Comparison of ENCODE assay signal across 7 mouse cellular contexts in genomic region chr9:65890143-65890628, GRCm38 (mm10). TPM values are rescaled to one million over a fixed set of nuclear protein-coding genes. Genes with fewer than 3 reads are reported as not detected.
DNase-seq lines count a peak whose midpoint lies in the region; ATAC-seq lines count a peak whose summit lies in the region.

Gene Pclaf, plus strand, starts transcription at chr9:65890237.

- intact Hi-C loops in gastrocnemius, postnatal 14 days (cut with DNase I; ENCODE audit: low total_unique reads), result no loop called here

- H3K4me3 ChIP-seq in intestine, embryonic 14.5 days (ENCODE audit: low read depth, low read length), result peak within 1 kb of the TSS; percentile 74
- H3K4me3 ChIP-seq in limb, embryonic 12.5 days (replicated peaks), result peak within 1 kb of the TSS; percentile 67
- H3K4me3 ChIP-seq in midbrain, embryonic 14.5 days (replicated peaks; ENCODE audit: low read depth, low read length), result peak within 1 kb of the TSS; percentile 39

- H3K4me1 ChIP-seq in intestine, embryonic 14.5 days (replicated peaks; ENCODE audit: control insufficient read depth, insufficient read depth, low read length), result peaks cover 8% of the 10 kb centered on the region
- H3K4me1 ChIP-seq in limb, embryonic 12.5 days (replicated peaks), result peaks cover 16% of the 10 kb centered on the region
- H3K4me1 ChIP-seq in midbrain, embryonic 14.5 days (ENCODE audit: control insufficient read depth, insufficient read depth, low read length), result peaks cover 15% of the 10 kb centered on the region; the same call in 1 of the 2 replicates

- H3K36me3 ChIP-seq in intestine, embryonic 14.5 days (ENCODE audit: control insufficient read depth, insufficient read depth, low read length), result peaks cover 22% of the 10 kb centered on the region
- H3K36me3 ChIP-seq in limb, embryonic 12.5 days, result peaks cover 27% of the 10 kb centered on the region
- H3K36me3 ChIP-seq in midbrain, embryonic 14.5 days (ENCODE audit: control insufficient read depth, insufficient read depth, low read length), result 0 out of 2 replicates have a peak, but pooled peaks cover under 1% of the 10 kb centered on the region

- H3K4me2 ChIP-seq in intestine, embryonic 14.5 days (ENCODE audit: low read length), result peak within 1 kb of the TSS; percentile 83
- H3K4me2 ChIP-seq in limb, embryonic 12.5 days, result peak within 1 kb of the TSS; percentile 86
- peak within 1 kb of the TSS; percentile 72 for H3K4me2 ChIP-seq in midbrain, embryonic 14.5 days (ENCODE audit: low read length)

- no peaks in the 10 kb centered on the region for H3K27me3 ChIP-seq in intestine, embryonic 14.5 days (replicated peaks; ENCODE audit: control insufficient read depth, insufficient read depth, low read length)
- no peaks in the 10 kb centered on the region for H3K27me3 ChIP-seq in limb, embryonic 12.5 days
- no peaks in the 10 kb centered on the region for H3K27me3 ChIP-seq in midbrain, embryonic 14.5 days (ENCODE audit: control insufficient read depth, insufficient read depth, low read length)

- under 1% methylated on average over 21 of the region's 21 CpGs for WGBS in intestine, embryonic 14.5 days
- WGBS in limb, embryonic 12.5 days, result under 1% methylated on average over 21 of the region's 21 CpGs
- WGBS in midbrain, embryonic 14.5 days, result under 1% methylated on average over 21 of the region's 21 CpGs

- DNase-seq in R1 (ENCODE audit: low read depth, low spot score), result peak; percentile 81
- peak; percentile 97 for DNase-seq in embryo, embryonic 10.5 days (ENCODE audit: low spot score)
- DNase-seq in gastrocnemius, postnatal 14 days, result peak; percentile 72
- DNase-seq in intestine, embryonic 14.5 days (ENCODE audit: low spot score), result peak; percentile 89
- peak; percentile 88 for DNase-seq in midbrain, embryonic 14.5 days
- DNase-seq in spleen, adult 18-20 months, result peak; percentile 22 to 49

- no peak within 1 kb of the TSS for H3K27ac ChIP-seq in intestine, embryonic 14.5 days (ENCODE audit: low read depth)
- H3K27ac ChIP-seq in limb, embryonic 12.5 days, result peak within 1 kb of the TSS; percentile 84
- H3K27ac ChIP-seq in midbrain, embryonic 14.5 days (replicated peaks; ENCODE audit: low read depth, low read length), result no peak within 1 kb of the TSS

- peak; percentile 94 for ATAC-seq in intestine, embryonic 14.5 days (replicated peaks; ENCODE audit: low FRiP score, low TSS enrichment, low read depth)
- peak; percentile 96 for ATAC-seq in limb, embryonic 12.5 days (ENCODE audit: insufficient number of reproducible peaks, insufficient read depth, low FRiP score, low TSS enrichment, low read depth)
- ATAC-seq in midbrain, embryonic 14.5 days (ENCODE audit: low FRiP score, low TSS enrichment), result peak; percentile 67

- no peaks in the 10 kb centered on the region for H3K9me3 ChIP-seq in intestine, embryonic 14.5 days (ENCODE audit: control insufficient read depth, low read length)
- H3K9me3 ChIP-seq in limb, embryonic 12.5 days, result no peaks in the 10 kb centered on the region
- H3K9me3 ChIP-seq in midbrain, embryonic 14.5 days (ENCODE audit: control insufficient read depth, low read length), result no peaks in the 10 kb centered on the region

- H3K9ac ChIP-seq in intestine, embryonic 14.5 days (ENCODE audit: low read length), result peak within 1 kb of the TSS; percentile 77
- H3K9ac ChIP-seq in limb, embryonic 12.5 days (replicated peaks), result peak within 1 kb of the TSS; percentile 80
- peak within 1 kb of the TSS; percentile 34 for H3K9ac ChIP-seq in midbrain, embryonic 14.5 days (replicated peaks; ENCODE audit: low read length)

RNA-seq across cellular contexts. Expression of gene Pclaf, which starts in this region (rescaled TPM):
- total RNA-seq in gastrocnemius, postnatal 14 days (2021), result 1 to 10 TPM; 4.0 to 4.3 TPM
- polyA plus RNA-seq in intestine, embryonic 14.5 days (2014; fragmentation: Nextera tagmentation; extraction: Ambion mirVana), result 159 and 175 TPM in 2 replicates
- polyA plus RNA-seq in limb, embryonic 12.5 days (2016; fragmentation: Nextera tagmentation; extraction: Ambion mirVana), result 245 and 259 TPM in 2 replicates
- polyA plus RNA-seq in midbrain, embryonic 14.5 days (2014; fragmentation: Nextera tagmentation; extraction: Ambion mirVana), result 16.8 and 27.1 TPM in 2 replicates

Comparison
In these comparisons a context has a peak if more than half of its experiments do, and no peak if none do; other contexts are left out.
1. DNase-seq: peak in every context shown above with its lines; median percentile 97 in embryo, embryonic 10.5 days; 89 in intestine, embryonic 14.5 days; 88 in midbrain, embryonic 14.5 days; 81 in R1; 72 in gastrocnemius, postnatal 14 days; 36 in spleen, adult 18-20 months.